Mouse (Mus musculus) lung, postnatal 36 days (tissue): ENCODE results near the gene Ltbr.
A peak's percentile ranks its signal among the peaks of the same experiment; 100 is the strongest.
"Not testable (repeated sequence)": the region's sequence is repeated elsewhere in the genome, so short reads cannot be mapped to it uniquely, and the experiment has no call there.

Experiments used
- DNase-seq: peaks from one replicate; pipeline ENCODE4 v3.0.0; 2022; ENCODE audit warnings: mixed read lengths

The Ltbr gene

DNA sequence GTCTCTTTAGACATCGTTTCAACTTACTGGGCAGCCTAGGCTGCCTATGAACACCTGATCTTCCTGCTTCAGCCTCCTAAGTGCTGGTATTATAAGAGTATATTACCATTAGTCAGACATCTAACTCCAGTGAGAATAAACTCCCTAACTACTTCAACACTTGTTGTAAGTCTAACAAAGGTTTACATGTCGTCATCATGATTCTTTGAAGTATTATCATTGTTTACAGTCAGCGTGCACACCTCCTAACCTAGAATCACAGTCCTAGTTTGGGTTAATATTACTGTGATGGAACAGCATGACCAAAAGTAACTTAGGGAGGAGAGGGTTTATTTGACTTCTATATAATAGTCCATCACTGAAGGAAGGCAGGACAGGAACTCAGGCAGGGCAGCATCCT lies 46.2 kb downstream of the Ltbr start:
- DNase-seq, result no peak

DNA sequence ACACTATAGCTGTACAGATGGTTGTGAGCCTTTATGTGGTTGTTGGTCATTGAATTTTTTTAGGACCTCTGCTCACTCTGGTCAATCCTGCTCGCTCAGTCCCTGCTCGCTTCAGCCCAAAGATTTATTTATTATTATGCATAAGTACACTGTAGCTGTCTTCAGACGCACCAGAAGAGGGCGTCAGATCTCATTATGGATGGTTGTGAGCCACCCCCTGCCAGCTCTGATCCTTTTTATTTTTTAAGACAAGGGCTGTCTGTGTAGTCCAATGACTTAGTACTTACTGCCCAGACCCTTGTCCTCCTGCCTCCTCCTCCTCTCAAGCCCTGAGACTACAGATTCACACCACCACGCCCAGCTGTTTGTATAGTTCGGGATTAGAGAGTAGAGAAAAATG lies 47.1 kb downstream of the Ltbr start:
- not testable (repeated sequence) for DNase-seq

DNA sequence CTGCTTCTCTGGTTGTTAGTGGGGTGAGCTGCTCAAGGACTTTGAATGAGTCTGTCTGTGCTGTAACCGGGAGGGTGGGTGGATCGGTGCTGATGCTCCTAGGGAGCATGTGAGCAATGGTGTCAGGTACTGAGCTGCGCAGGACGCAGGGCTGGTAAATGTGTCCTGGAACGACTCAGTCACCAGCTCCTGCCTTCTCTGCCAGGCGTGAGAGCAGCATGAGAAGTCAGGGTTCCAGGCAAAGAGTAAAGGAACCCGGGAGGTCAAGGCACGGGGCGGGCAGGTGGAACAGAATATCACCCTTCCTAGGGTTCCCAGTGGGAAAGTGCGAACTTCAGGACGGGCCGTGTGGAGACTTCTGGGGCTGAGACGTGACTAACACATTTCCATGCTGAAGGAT lies 47.6 kb downstream of the Ltbr start:
- no peak for DNase-seq

DNA sequence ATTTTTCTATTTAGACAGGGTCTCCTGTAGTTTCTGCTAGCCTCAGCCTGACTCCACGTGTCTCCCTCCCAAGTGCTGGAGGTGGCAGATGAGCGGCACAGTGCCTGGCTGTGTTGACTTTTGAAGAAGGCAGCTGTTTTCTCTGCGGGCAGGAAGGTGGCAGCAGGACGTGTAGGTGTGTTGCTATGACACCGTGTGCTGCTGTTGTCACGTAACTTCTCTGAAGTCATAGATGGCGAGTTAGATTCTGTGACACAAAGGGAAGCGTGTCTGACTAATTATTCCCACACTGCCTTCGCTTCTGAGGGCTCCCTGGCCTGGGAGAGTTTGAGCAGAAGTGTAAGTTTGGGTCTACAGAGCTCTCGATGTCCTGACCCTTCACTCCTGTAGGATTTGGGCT lies 48.4 kb downstream of the Ltbr start:
- peak; percentile 48 for DNase-seq

DNA sequence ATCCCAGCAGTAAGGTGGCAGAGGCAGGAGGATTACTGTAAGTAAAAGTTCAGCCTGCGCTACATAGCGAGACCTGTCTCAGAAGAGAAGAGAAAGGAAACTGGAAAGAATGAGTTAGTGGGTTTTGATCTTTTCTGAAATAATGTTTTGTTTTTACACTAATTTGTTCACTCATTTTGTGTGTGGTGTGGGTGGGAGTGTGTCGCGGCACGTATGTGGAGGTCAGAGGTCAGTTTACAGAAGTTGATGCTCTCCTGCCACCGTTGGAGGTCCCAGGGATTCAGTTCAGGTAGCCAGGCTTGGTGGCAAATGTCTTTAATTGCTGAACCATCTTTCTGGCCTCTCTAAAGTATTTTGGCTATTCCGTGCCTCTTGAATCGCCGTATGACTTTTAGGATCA lies 49.5 kb downstream of the Ltbr start:
- no peak for DNase-seq

DNA sequence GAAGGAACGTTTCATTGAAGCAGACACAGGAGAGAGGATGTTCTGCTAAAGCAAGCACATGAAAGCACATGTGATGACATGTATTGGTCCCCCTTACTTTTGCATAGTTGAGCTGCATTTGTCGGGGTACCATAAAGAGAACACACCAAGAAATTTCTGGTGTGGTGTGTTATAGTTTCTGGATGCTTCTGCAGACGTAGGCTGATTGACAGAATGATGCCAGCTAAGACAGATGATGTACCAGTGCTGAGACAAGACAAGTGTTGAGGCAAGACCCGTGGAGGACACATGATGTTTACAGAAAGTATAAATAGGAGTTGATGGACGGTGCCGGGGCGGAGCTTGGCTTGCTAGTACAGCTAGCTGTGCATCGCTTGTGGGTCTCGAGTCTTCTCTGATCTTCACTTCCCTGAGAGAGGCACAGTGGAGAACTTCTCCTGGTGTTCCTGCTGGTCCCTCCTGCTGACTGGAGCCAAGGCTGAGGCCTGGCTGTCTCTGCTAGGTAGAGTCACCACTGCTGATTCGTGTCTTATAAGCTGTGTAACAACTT lies 53.6 kb downstream of the Ltbr start:
- DNase-seq, result no peak
